Mouse (Mus musculus): ENCODE measurements around the gene Cdk1. TPM values are rescaled to one million over a fixed set of nuclear protein-coding genes. Genes with fewer than 3 reads are reported as not detected.

Cdk1 gene
- polyA plus RNA-seq, 1 experiment from 2014 or later, result 527 TPM

DNA sequence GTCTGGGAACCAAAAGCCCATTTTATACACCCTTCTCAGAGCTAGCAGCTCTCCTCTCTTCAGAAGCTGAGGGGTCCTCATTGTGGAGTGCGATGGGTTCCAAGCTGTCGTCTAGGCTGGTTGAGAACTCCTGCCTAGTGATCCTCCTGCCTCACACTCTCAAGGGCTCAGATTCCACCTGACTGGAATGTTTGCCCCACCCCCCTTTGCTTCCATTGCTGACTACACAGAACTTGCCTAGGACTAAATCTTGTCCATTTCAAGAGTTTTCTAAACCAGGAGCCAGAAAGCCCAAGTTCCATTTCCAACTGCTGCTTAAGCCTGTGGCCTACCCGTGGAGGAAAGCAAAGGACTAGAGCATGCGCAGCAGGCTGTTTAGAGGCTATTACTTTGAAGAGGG is 17.1 kb downstream of the Cdk1 start:
- no peak for DNase-seq (ENCODE audit: low spot score)

GRCm38 (mm10) chr10:69335195-69335536 is 17.6 kb downstream of the Cdk1 start:
- DNase-seq (ENCODE audit: low spot score), result no peak
- Histone ChIP-seq H3K4me1 (no peaks in the 10 kb centered on the region), H3K36me3 (peaks cover 73% of the 10 kb centered on the region), H3K9me3 (replicated peaks) (no peaks in the 10 kb centered on the region), H3K27ac (replicated peaks) (no peak overlapping the region), H3K4me3 (no peak overlapping the region), H3K27me3 (ENCODE audit: low read depth, poor library complexity, severe bottlenecking) (no peaks in the 10 kb centered on the region)
- 76% methylated on average over 7 of the region's 7 CpGs for WGBS

More for the DNA sequence above, 17.1 kb downstream of the Cdk1 start:
- no peaks in the 10 kb centered on the region for H3K27me3 ChIP-seq (ENCODE audit: low read depth, poor library complexity, severe bottlenecking)
- no peak overlapping the region for H3K4me3 ChIP-seq
- 80% methylated on average over 4 of the region's 4 CpGs for WGBS
- peaks cover 78% of the 10 kb centered on the region for H3K36me3 ChIP-seq
- H3K4me1 ChIP-seq, result no peaks in the 10 kb centered on the region
- no peak overlapping the region for H3K27ac ChIP-seq (replicated peaks)
- H3K9me3 ChIP-seq (replicated peaks), result no peaks in the 10 kb centered on the region

DNA sequence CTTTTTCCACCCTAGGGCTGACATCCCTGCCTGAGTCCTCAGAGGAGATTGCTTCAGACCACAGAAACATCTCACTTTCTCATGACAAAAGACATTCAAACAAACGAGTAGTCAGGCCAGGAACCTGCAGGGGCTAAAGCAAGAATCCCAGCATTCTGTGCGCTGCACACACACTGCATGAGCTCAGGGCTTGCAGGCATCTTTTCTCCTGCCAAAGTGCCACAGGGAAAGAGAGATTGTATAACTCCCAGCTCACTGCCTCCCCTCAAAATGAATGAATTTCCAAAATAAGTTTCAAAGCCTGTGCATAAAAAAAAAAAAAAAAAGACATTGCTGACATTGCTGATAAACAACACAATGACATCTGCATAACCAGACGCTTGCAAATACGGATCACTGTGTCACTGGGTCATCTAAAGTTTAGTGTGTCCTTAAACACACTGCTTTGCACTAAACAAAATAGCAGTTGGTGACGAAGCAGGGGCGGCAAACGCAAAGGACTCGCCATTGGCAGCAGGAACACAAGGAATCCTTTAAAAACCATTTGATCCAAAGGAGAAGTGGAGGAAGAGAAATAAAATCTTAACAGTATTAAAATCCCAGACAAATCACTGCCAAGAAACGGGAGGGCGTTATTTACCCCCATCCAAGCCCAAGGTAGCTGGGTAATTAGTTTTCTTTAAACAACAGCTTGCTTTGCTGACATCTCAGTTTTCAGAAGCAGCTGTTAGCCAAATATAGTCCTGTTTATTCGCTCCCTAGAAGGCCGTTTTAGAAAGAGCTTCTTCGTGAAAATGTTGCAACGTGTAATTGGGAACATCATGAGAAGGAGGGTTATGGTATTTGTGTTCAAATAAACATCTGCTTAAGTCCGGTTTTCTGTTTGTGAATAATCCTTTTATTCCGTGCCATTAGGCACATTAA is 18.2 kb downstream of the Cdk1 start:
- H3K27ac ChIP-seq (replicated peaks), result no peak overlapping the region
- peaks cover 67% of the 10 kb centered on the region for H3K36me3 ChIP-seq

GRCm38 (mm10) chr10:69333212-69333611 is 19.5 kb downstream of the Cdk1 start:
- Histone ChIP-seq H3K27ac (replicated peaks) (no peak overlapping the region), H3K27me3 (ENCODE audit: low read depth, poor library complexity, severe bottlenecking) (no peaks in the 10 kb centered on the region), H3K9me3 (replicated peaks) (no peaks in the 10 kb centered on the region), H3K36me3 (peaks cover 54% of the 10 kb centered on the region), H3K4me3 (no peak overlapping the region), H3K4me1 (no peaks in the 10 kb centered on the region; the same call in 1 of the 2 replicates)
- DNase-seq (ENCODE audit: low spot score), result no peak
- WGBS, result 91% methylated on average over 11 of the region's 11 CpGs

More for the DNA sequence above, 18.2 kb downstream of the Cdk1 start:
- no peak for DNase-seq (ENCODE audit: low spot score)
- H3K9me3 ChIP-seq (replicated peaks), result no peaks in the 10 kb centered on the region
- no peaks in the 10 kb centered on the region for H3K27me3 ChIP-seq (ENCODE audit: low read depth, poor library complexity, severe bottlenecking)
- no peak overlapping the region for H3K4me3 ChIP-seq
- no peaks in the 10 kb centered on the region for H3K4me1 ChIP-seq
- 85% methylated on average over 16 of the region's 16 CpGs for WGBS

GRCm38 (mm10) chr10:69331231-69331630 is 21.5 kb downstream of the Cdk1 start:
- H3K36me3 ChIP-seq, result peaks cover 34% of the 10 kb centered on the region
- no peaks in the 10 kb centered on the region for H3K9me3 ChIP-seq (replicated peaks)
- no peaks in the 10 kb centered on the region; the same call in 1 of the 2 replicates for H3K4me1 ChIP-seq
- no peaks in the 10 kb centered on the region for H3K27me3 ChIP-seq (ENCODE audit: low read depth, poor library complexity, severe bottlenecking)
- 89% methylated on average over 6 of the region's 6 CpGs for WGBS
- DNase-seq (ENCODE audit: low spot score), result no peak
- no peak overlapping the region for H3K27ac ChIP-seq (replicated peaks)
- H3K4me3 ChIP-seq, result no peak overlapping the region

DNA sequence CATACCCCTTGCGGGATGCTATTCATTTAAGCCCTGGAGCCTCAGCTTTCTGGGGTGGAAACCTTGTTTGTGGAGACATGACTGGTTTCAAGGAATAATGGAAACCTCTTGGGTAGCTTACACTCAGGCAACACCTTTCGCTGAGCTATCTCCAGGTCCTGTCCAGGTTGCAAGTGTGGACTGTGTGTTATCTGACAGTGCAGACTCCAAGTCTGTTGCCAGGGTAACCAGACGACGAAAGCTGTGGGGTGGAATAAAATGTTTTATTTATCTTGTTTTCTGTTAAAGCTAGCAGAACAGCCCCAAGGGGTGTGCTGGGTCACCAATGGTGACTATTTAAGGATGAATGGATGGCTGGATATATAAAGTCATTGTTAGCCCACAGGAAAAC is 24.1 kb downstream of the Cdk1 start:
- Histone ChIP-seq H3K36me3 (peaks cover 8% of the 10 kb centered on the region; the same call in 1 of the 2 replicates), H3K9me3 (replicated peaks) (no peaks in the 10 kb centered on the region), H3K27me3 (ENCODE audit: low read depth, poor library complexity, severe bottlenecking) (no peaks in the 10 kb centered on the region), H3K4me1 (no peaks in the 10 kb centered on the region; the same call in 1 of the 2 replicates), H3K27ac (replicated peaks) (no peak overlapping the region), H3K4me3 (no peak overlapping the region)
- DNase-seq (ENCODE audit: low spot score), result no peak
- WGBS, result 85% methylated on average over 4 of the region's 4 CpGs

DNA sequence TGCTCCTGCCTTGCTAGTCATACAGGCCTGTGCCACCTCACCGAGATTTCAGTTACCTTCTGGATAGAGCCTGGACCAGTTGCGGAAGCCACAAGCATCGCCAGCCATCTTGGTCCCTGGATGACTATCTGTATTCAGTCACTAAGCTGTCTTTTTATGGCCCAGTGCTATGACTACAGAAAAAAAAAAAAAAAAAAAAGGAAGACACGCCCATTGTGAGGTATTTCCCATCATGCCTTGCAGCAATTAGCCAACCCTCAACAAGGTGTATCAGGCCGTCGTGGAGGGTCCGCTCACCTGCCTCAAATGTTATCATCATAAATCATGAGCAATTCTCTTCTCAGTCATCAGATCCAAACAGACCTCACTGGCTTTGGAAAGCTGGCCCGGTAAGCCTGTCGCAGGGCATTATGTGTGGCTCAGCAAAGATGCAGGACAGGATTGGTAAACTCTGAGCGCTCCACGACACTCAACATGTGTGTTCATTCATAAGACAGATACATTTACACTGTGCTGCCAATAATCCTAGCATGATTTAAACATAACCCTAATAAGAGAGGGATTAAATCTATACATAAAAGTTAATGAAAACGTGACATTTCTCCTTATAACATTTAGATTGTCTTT is 24.6 kb downstream of the Cdk1 start:
- Histone ChIP-seq H3K9me3 (replicated peaks) (no peaks in the 10 kb centered on the region), H3K36me3 (peaks cover 3% of the 10 kb centered on the region; the same call in 1 of the 2 replicates), H3K27ac (replicated peaks) (no peak overlapping the region), H3K4me3 (no peak overlapping the region), H3K4me1 (no peaks in the 10 kb centered on the region; the same call in 1 of the 2 replicates), H3K27me3 (ENCODE audit: low read depth, poor library complexity, severe bottlenecking) (no peaks in the 10 kb centered on the region)
- DNase-seq (ENCODE audit: low spot score), result no peak
- 94% methylated on average over 12 of the region's 12 CpGs for WGBS

DNA sequence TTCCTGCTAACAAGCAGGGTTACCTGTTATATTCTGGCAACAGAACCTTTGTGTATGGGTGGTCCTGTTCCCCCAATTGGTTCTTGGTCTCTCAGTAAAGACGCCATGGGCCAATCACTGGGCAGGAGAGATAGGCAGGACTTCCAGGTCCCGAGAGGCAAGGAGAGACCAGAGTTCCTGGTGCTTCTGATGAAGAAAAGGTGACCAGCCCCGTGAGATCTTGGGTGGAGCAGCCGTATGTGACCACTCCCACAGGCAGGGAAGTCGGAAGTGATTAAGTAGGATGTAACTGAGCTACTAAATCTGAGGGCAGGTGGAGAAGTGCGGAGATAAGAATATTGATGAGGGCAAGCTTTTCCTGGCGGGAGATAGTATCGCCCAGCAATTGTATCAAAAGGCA is 25.4 kb downstream of the Cdk1 start:
- no peaks in the 10 kb centered on the region for H3K9me3 ChIP-seq (replicated peaks)
- H3K36me3 ChIP-seq, result no peaks in the 10 kb centered on the region
- no peaks in the 10 kb centered on the region for H3K27me3 ChIP-seq (ENCODE audit: low read depth, poor library complexity, severe bottlenecking)
- H3K27ac ChIP-seq (replicated peaks), result no peak overlapping the region
- H3K4me1 ChIP-seq, result no peaks in the 10 kb centered on the region; the same call in 1 of the 2 replicates
- no peak for DNase-seq (ENCODE audit: low spot score)
- 67% methylated on average over 8 of the region's 8 CpGs for WGBS
- no peak overlapping the region for H3K4me3 ChIP-seq

GRCm38 (mm10) chr10:69326433-69326832 is 26.3 kb downstream of the Cdk1 start:
- Histone ChIP-seq H3K36me3 (no peaks in the 10 kb centered on the region), H3K4me3 (no peak overlapping the region), H3K27ac (replicated peaks) (no peak overlapping the region), H3K9me3 (replicated peaks) (no peaks in the 10 kb centered on the region), H3K4me1 (no peaks in the 10 kb centered on the region; the same call in 1 of the 2 replicates), H3K27me3 (ENCODE audit: low read depth, poor library complexity, severe bottlenecking) (no peaks in the 10 kb centered on the region)
- no peak for DNase-seq (ENCODE audit: low spot score)
- WGBS, result 90% methylated on average over 3 of the region's 3 CpGs

- no peaks in the 10 kb centered on the region for H3K27me3 ChIP-seq (ENCODE audit: low read depth, poor library complexity, severe bottlenecking)
- H3K36me3 ChIP-seq, result no peaks in the 10 kb centered on the region
- 89% methylated on average over 7 of the region's 7 CpGs for WGBS
- H3K27ac ChIP-seq (replicated peaks), result no peak overlapping the region
- DNase-seq (ENCODE audit: low spot score), result no peak
- H3K4me3 ChIP-seq, result no peak overlapping the region
- no peaks in the 10 kb centered on the region; the same call in 1 of the 2 replicates for H3K9me3 ChIP-seq (replicated peaks)
- H3K4me1 ChIP-seq, result no peaks in the 10 kb centered on the region; the same call in 1 of the 2 replicates
Measured at GRCm38 (mm10) chr10:69324816-69325215, 27.9 kb downstream of the Cdk1 start.

GRCm38 (mm10) chr10:69323986-69324385 is 28.8 kb downstream of the Cdk1 start:
- H3K27ac ChIP-seq (replicated peaks), result no peak overlapping the region

DNA sequence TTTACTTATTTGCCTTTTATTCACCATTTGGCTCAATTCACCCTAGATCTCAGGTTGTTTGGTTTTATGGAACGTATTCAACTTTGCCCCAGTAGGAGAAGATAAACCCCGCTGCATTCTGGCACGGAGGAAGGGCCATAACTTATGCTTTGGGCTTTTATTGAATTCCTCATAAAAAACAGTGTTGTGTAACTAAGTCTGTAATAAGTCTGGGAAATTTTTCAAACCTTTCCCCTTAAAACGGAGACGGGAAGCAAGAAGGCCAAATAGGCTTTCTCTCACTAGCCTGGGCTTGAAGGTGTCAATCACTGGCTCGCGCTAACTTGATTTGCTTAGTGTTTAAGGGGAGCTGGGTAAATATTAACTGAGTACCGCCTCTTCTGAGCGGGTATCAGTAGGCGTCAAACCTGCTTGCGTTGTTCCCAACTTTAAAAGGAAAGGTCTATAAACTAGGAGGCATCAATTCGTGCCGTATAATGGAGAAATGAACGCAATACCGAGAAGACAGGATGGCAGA is 31.2 kb downstream of the Cdk1 start:
- H3K9me3 ChIP-seq (replicated peaks), result no peaks in the 10 kb centered on the region; the same call in 1 of the 2 replicates
- no peak overlapping the region for H3K27ac ChIP-seq (replicated peaks)
- H3K4me1 ChIP-seq, result no peaks in the 10 kb centered on the region
- H3K36me3 ChIP-seq, result no peaks in the 10 kb centered on the region
- H3K4me3 ChIP-seq, result no peak overlapping the region
- no peak for DNase-seq (ENCODE audit: low spot score)
- 57% methylated on average over 15 of the region's 15 CpGs for WGBS
- no peaks in the 10 kb centered on the region for H3K27me3 ChIP-seq (ENCODE audit: low read depth, poor library complexity, severe bottlenecking)

More at GRCm38 (mm10) chr10:69323986-69324385, 28.8 kb downstream of the Cdk1 start:
- 87% methylated on average over 13 of the region's 13 CpGs for WGBS
- Histone ChIP-seq H3K9me3 (replicated peaks) (no peaks in the 10 kb centered on the region; the same call in 1 of the 2 replicates), H3K36me3 (no peaks in the 10 kb centered on the region), H3K27me3 (ENCODE audit: low read depth, poor library complexity, severe bottlenecking) (no peaks in the 10 kb centered on the region), H3K4me1 (no peaks in the 10 kb centered on the region; the same call in 1 of the 2 replicates), H3K4me3 (no peak overlapping the region)
- no peak for DNase-seq (ENCODE audit: low spot score)
